Mouse (Mus musculus) cerebellum, adult 11-12 months (tissue): ENCODE data around the gene Bcl7b.
A peak's percentile ranks its signal among the peaks of the same experiment; 100 is the strongest.

Source experiments
- DNase-seq: peaks from one replicate; pipeline ENCODE4 v3.0.0; 2022

The Bcl7b gene

GRCm38 (mm10) chr5:135171688-135172220 lies 3.7 kb downstream of the Bcl7b start:
- no peak for DNase-seq

DNA sequence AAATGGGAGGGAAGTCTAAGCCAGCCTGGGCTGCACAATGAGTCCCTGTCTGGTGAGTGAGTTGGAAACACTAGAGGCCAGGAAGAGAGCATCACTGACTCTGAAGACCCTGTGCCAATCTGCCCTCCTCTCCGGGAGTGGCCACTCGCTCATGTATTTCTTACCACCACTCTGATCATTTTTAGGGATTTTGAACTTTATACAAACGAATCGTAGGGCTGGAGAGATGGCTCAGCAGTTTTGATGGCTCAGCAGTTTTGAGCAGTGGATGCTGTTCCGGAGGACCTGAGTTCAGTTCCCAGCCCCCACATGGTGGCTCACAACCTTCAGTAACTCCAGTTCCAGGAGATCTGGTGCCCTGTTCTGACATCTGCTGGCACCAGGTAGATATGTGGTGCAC lies 4.9 kb downstream of the Bcl7b start:
- DNase-seq: no peak

GRCm38 (mm10) chr5:135175086-135175485 lies 7.0 kb downstream of the Bcl7b start:
- no peak for DNase-seq

DNA sequence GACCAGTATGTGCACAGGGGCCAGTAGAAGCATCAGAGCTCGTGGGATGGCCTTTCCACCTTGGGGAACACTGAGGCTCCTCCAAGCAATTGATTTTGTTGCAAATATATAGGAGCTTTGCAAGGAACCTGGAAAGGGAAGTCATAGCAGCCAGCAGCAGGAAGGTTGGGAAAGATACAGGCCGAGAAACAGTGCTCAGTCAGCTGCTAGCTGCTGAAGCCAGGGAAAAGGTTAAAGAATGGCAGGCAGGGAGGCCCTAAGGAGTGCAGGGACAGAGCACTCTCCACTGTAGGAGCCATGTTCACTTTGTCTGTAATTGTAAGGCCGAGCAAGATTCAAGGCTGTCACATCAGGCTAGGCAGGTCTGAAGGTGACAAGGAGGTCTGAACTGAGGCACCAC lies 10.4 kb downstream of the Bcl7b start:
- no peak for DNase-seq

GRCm38 (mm10) chr5:135178996-135179395 lies 10.9 kb downstream of the Bcl7b start:
- DNase-seq: peak; percentile 98

GRCm38 (mm10) chr5:135179616-135180015 lies 11.5 kb downstream of the Bcl7b start:
- peak; percentile 80 for DNase-seq

DNA sequence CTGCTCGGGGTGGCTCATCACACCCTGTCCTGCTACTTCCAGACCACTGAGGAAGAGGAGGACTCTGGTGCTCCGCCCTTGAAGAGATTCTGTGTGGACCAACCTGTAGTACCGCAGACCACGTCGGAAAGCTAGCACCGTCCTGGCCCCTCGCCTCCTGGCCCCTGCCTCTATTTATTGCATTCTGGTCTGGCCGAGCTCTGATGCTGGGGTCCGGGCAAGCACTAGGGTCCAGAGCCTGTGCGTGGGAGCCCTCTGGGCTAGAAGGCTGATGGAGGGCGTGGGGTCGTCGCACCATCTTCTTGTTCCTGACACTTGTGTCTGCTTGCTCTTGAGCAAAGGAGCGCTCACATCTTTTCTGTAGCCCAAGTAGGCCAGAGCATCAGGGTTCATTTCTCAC lies 12.7 kb downstream of the Bcl7b start:
- DNase-seq: peak; percentile 55

GRCm38 (mm10) chr5:135181776-135182175 lies 13.7 kb downstream of the Bcl7b start:
- no peak for DNase-seq

DNA sequence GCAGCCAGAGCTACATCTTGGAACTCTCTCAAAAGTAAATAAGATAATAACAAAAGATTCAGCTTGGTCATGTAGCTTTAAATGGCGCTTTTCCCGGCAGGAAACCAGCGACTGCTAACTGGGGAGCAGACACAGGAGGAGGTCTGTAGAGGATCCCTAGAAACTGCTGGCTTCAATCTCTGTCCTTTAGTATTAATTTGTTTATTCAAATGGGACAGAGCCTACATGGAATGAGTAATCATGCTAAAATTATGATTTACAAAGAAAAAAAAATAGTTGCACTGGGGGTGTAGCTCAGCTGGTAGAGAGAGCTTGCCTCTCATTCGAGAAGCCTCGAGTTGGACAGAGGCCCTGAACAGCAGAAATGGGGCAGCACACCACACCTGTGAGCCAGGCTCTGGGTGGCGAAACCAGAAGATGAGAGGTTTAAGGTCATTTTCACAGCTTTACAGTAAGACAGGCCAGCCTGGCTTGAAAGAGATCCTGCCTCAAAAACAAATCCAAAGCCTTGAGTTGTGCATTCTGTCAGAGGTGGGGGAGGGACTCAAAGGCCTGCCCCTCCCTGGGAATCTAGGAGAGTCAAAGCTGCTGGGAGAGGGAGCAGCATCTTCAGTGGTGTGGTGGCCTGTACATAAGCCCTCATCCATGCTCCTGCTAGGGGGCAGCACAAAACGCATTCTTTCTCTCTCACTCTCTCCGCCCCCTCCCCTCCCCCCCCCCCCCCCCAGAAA lies 15.2 kb downstream of the Bcl7b start:
- peak; percentile 58 for DNase-seq

DNA sequence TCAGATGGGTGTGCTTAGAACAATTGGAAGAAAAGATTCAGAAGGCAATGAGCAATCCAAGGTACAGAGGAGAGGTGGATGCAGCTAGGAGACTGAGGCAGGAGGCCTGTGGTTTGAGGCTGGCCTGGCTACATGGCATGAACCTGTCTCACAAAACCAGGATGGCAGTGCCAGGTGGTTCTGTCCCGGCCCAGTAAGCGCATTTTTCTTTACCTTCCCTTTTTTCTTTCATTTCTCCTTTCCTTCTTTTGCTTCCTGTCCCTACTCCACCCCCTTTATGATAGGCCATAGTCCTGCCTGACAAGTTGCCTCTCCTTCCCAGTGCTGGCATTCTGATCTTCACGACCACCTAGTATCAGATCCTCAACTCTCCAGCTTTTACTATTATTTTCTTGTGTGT lies 16.9 kb downstream of the Bcl7b start:
- peak; percentile 30 for DNase-seq

DNA sequence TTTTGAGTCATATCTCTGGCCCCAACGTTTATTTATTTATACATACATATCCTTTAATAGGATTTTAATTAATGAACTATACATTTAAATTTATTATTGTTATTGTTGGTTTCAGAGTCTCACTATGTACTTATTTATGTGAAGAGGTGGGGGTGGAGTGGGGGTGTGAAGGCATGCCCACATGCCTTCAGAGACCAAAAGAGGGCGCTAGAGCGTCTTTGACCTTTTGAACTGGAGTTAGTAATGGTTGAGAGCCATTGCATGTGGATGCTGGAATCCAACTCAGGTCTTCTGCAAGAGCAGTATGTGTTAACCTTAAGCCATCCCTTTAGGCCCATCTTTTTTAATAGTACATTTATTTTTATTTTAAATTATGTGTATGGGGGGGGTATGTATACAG lies 17.5 kb downstream of the Bcl7b start:
- peak; percentile 50 for DNase-seq

DNA sequence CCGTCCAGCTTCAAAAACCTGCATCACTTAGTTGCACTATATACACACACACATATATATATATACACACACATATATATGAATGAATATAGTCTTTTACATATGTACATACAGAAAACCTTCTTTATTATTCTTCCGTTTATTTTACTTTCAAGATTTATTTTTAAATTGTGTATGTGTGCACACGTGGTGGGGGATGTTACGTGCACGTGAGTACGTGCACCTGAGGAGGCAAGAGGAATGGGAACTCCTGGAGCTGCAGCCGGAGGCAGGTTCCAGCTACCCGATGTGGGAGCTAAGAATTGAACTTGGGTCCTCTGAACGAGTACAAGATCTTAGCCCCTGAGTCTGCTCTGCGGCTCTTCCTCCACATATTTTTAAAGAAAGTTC lies 18.1 kb downstream of the Bcl7b start:
- DNase-seq: no peak

- DNase-seq: peak; percentile 100
These were observed 18.7 kb downstream of the Bcl7b start, which contains the start of gene Baz1b for GRCm38 (mm10) chr5:135186621-135187348. Baz1b (plus strand) TSS chr5:135187264.

DNA sequence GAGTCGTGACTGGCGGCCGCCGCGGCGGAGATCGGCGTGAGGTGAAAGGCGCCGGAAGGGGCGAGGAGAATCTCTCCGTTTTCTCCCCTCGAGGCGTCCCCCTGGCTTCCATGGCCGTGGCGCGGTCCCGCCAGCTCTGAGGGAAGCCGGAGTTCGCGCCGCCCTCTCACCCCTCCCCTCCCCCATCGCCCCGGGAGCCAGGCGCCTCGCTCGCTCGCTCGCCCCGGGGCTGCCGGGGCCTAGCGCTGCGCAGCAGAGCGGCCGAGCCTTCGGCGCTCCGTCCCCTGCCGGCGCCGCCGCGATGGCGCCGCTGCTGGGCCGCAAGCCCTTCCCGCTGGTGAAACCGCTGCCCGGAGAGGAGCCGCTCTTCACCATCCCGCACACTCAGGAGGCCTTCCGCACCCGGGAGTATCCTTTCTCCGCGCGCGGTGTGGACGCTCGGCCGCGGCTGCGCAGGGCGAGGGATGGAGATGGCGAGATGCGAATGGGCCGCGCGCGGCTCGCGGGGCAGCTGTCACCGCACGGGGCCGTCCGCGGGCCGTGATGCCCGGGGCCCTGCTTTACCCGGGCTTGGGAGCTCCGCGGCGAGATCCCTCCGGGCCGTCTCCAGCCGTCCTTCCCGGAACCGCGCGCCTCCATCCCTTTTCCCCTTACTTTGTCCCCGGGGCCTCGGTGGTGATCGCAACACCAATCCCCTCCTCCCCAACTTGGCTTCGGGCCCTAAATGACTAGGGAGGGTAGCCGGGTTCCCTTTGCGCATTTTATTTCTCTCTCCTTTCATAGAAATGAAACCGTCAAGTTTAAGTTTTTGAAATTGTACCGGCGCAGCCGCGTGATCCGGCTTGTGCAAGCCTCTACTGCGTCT lies 19.5 kb downstream of the Bcl7b start:
- DNase-seq: peak; percentile 64

DNA sequence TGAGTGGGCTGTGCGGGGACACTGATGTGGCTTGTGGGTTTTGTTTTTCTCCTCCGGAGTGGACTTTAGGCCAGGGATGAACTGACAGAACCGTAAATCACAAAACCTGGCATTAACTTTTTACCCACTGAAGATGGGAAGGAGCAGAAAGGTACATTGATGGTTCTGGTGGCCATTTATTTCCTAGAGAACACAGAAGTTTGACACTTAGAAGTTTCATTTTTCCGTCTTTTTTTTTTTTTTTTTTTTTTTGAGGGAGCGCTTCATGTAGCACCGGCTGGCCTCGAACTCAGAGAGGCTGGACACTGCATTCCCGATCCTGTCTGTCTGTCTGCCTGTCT lies 20.1 kb downstream of the Bcl7b start:
- DNase-seq: peak; percentile 40

DNA sequence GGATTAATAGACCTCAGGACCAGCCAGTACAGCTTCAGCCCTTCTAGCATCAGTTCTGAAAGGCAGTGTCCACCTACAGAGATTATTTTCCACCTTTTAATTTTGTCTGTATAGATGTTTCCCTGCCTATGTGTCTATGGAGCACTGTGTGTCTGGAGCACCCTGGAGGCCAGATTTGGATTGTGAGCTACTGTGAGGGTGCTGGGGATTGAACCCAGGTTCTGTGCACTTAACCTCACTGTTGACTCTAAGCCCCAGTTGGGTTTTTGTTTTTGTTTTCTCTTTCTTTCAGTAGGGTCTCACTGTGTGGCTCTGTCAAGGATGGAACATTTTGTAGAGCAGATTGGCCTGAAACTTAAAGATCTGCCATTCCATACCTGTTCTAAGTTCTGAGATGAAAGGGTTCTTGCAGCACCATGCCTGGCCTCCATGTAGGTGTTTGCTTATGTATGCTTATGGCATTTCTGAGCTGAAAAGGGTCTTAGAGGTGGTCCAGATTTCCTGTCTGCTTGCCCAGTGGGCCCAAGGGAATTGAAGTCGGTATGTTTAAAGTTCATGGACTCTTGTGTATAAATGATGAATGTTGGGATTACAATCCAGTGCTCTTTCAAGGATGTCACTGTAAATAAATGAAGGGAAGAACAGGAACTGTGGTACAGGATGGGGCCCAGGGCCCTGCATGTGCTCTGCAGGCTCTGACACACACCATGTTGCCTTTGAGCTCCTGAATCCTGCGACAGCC lies 21.4 kb downstream of the Bcl7b start:
- no peak for DNase-seq

GRCm38 (mm10) chr5:135191620-135192019 lies 23.5 kb downstream of the Bcl7b start:
- peak; percentile 62 for DNase-seq

DNA sequence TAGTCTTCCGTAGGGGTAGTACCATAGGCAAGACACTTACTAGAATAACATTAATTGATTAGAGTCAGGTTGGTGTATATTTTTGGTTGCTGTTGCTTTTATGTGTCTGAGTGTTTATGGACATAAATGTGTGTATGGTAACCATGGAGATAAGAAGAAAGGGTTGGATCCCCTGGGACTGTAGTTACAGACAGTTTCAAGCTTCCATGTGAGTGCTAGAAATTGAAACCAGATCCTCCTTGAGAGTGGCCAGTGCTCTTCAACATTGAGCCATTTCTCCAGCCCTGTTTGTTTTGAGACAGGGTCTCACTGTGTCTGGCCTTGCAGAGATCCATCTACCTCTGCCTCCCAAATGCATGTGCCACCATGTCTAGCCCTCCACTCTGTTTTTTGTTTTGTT lies 24.3 kb downstream of the Bcl7b start:
- no peak for DNase-seq

GRCm38 (mm10) chr5:135196367-135196766 lies 28.3 kb downstream of the Bcl7b start:
- no peak for DNase-seq

GRCm38 (mm10) chr5:135202763-135203162 lies 34.7 kb downstream of the Bcl7b start:
- no peak for DNase-seq

DNA sequence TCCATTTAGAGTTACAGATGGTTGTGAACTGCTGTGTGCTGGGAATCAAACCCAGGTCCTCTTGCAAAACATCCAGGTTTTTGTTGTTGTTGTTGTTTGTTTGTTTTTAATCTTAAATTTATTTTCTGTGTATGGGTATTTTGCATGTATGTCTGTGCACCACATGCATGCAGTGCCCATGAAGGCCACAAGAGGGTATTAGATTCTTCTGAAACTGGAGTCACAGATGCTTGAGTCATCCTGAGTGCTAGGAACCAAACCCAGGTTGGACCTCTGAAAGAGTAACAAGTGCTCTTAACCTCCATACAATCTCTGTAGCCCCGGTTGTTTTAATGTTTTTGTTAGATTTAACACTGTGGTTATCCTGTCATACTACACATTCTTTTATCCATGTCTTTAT lies 40.1 kb downstream of the Bcl7b start:
- DNase-seq: no peak

- DNase-seq: peak; percentile 34
These were observed 48.8 kb downstream of the Bcl7b start for GRCm38 (mm10) chr5:135216871-135217270.

DNA sequence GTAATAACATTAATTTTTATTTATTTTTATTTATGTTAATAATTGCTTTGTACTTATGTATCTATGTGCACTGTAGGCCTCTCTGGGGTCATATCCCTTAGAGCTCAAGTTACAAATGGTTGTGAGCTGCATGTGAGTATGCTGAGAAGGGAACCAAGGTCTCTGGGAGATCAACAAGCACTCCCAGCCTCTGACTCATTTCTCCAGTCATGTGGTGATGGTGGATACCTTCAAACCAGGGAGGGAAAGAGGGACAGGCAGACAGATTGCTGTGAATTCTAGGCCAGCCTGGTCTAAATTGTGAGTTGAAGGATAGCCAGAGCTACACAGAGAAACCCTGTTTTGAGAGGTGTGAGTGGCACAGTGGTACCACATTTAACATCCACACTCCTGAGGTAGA lies 52.9 kb downstream of the Bcl7b start:
- no peak for DNase-seq
